Mouse (Mus musculus): ENCODE measurements around the gene Kcna2.

Kcna2 gene

DNA sequence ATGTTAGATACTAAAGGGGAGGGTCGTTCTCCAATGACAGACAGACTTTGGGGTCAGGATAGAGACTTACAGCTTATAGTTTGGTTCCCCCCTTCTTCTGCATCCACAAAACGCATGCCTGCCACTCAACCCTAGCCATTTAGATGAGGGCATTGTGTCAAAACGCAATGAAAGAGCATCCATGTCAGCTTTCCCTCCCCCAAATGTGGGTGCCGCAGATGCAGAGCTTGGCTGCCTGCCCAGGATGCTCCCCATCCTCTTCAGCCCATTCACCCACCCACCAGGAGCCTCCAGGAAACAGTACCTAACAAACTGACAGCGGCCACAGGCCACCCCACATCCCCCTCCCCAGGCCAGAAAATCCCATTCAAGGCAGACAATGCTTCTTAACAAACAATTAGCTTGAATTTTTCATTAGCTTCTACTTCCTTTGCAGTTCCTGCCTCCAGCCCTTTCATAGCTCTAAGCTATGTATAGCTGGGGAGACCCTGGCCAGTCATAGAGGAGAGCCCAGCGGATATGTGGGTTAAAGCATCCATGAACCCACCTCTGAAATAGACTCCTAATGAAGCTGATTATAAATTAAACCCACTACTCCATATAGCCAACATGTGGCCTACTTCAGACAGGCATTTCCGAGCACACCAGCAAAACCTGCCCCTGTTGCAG is 50.1 kb downstream of the Kcna2 start:
- no peak for DNase-seq (ENCODE audit: low read depth, low spot score)

DNA sequence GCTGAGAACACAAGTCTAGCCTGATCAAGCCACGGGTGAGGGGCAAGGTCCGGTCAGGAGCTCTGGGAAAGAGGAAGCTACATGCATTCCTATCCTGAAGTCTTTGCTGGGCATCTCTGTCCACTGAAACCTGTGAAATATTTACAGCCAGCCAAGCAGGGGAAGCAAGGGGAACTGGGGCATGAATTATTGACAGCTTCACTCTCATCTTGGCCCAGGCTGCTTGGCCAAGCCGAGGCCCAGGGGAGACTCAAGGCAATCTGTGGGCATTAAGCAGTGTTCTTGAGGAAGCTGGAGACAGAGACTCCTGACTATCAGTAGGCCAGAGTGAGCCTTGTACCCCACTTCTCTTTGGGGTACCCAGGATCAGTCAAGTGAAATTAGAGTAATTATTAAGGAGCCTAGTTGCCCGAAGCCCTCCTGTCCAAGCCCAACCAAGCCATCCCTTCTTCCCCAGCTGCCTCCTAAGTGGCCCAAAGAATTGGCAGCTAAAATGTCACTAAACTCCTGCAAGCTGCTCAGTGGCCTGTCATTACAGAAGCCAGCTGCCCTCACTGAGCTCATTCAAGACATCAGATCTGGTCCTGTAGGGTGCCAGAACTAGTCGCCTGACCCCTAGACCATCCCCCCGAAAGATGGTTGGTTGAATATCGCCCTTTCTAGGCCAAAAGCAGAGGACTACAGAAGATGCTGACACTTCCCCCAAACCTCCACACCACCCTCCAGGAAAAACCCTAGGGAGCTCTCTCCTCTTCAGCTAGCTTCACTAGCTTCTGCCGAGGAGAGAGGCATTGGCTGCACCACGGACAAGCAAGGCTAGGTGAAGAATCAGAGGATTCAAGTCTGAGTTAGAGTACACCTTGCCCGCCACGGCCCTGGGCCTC is 53.1 kb downstream of the Kcna2 start:
- no peak for DNase-seq (ENCODE audit: low read depth, low spot score)

DNA sequence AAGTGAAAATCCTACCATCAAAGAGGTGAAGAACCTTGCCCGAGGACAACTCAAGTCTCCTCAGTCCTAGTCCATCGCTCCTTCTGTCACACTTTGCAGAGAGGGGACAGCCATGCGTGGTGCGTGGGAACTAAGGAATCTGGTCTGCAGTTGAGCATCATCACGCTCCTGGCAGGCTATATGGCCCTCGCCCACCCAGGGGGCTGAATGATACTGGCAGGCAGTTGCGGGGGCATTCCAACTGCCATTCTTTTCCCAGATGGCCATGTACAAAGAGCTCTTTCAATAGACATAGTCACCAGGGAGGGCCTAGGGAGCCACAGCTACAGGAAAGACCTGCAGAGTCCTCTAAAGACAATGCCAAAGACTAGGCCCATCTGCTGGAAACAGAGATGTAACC is 57.9 kb downstream of the Kcna2 start:
- no peak for DNase-seq (ENCODE audit: low read depth, low spot score)

DNA sequence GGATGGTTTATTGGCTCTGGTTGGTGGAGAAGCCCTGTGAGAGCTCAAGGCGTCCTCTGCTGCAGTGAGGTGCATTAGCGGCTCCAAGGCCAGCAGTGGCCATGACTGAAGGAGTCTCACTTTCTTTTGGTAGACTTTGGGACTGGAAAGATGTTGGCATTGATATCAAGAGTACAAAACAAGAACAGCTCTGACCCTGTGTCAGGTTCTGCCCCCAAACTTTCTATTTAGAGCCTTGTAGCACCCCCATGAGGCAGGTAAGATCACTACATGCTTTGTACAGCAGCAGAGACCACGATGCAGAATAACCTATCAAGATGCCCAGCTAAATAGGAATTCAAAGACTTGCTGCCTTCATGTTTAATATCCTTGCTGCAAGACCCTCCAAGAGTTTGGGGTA is 58.5 kb downstream of the Kcna2 start:
- peak; percentile 8 for DNase-seq (ENCODE audit: low read depth, low spot score)

DNA sequence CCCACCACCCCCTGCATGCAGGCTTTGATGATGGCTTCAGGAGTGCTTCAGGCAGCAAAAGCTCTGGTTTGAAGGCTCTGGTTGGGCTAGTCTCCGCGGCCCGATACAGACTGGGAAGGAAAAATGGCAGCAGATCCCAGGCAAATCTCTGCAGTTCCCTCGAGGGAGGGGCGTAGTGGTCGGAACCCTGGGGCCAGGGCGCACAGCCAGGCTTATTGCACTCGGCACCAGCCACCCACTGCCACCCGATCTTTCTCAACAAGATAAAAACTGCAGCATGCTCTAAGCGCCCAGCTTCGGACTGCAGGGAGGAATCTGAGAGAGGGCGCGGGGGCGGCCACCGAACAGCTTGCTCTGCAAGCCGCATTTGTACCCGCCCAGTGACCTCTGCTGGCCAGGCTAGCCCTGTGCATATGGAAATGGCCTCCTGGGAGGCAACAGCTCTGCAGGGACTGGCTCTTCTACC is 58.9 kb downstream of the Kcna2 start:
- peak; percentile 2 for DNase-seq (ENCODE audit: low read depth, low spot score)

DNA sequence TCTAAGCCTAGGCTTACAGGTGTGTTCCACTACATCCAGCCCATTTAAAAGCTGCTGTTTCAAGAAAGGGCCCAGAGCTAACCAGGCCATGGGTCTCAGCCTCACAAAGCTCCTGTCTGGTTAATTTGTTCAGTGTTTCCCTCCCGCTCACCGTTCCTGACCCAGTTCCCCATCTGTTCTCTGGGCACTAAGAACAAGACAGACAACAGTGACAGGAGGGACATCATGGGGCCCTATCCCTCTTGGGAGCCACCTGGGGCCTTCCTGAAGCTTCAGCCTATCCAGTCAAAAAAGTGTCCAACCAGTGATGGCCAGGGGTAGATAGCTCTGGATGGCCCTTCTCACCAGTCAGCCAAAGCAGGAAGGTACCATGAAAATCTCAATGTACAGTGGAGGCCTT is 61.8 kb downstream of the Kcna2 start:
- DNase-seq (ENCODE audit: low read depth, low spot score), result no peak

Measured in R1 (cell line).